Mouse (Mus musculus) stomach, postnatal 0 days (tissue): ENCODE data around the gene Etv3.

Source experiments
- CTCF ChIP-seq: IDR thresholded peaks from 2 replicates; pipeline ENCODE4 v1.5.1; 2016; ENCODE audit warnings: antibody characterized with exemption, low read depth, mild to moderate bottlenecking, moderate library complexity
- EP300 ChIP-seq: optimal IDR thresholded peaks from 2 replicates; pipeline ENCODE3; 2016; ENCODE audit warnings: antibody characterized with exemption

DNA sequence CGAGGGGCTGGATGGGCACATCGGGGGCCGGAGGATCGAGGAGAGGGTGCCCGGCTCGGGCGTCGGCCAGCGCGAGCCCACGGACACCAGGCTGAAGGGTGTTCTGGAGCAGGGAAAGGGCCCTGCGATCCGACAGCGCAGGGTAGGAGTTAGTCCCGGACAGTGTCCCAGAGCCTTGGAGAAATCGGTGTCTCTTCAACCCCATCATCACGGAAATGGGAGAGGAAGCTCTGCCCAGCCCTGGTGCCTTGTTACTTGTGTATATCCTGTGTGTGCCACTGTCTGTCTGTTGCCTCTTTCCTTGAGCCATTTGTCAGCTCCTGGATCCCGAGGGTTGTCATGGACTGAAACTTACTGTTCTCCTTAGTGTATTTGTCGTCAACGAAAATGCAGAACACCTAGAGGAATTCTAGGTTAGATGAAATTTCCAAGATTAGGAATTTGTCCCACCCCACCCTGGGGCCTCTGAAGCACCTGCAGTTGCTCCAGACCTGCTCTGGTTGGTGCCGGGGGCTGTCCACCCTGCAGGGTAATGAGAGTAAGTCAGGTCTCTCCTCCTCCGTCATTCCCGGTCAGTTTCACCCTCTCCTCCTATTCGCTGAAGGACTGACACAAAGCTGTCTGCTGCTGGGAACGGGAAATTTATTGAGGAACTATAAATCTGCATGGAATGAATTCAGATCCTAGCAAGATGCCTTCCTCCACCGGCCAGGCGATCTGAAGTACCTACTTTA lies 797 bp downstream of the Etv3 start:
- TF ChIP-seq CTCF (no peak), EP300 (no peak)
